Mouse (Mus musculus) liver, postnatal 0 days (tissue): ENCODE measurements at regions not wholly inside any gene's neighbourhood (a gene's known extent, or its start where the extent isn't known, plus 50 kb on each side); places are given as distances from the start of the nearest gene placed in this dataset.

Experiments
- CTCF ChIP-seq: sonication (generic); IDR thresholded peaks from 2 replicates; pipeline ENCODE4 v1.5.1; 2016; ENCODE audit warnings: antibody characterized with exemption, low read depth
- EP300 ChIP-seq: IDR thresholded peaks from 2 replicates; pipeline ENCODE4 v1.6.1; 2016; ENCODE audit warnings: antibody characterized with exemption, low read depth, mild to moderate bottlenecking

- TF ChIP-seq CTCF (no peak), EP300 (no peak)
Measured at GRCm38 (mm10) chr10:126709219-126709917, 191.8 kb downstream of the Atp23 start.
